Comparison of ENCODE assay signal across 19 mouse cellular contexts in genomic region chr10:60240416-60240815, GRCm38 (mm10). TPM values are rescaled to one million over a fixed set of nuclear protein-coding genes. Genes with fewer than 3 reads are reported as not detected.
"Had no signal": no experiment of that assay in that cellular context is flagged by ENCODE, and none has a peak within 500 bp of the region (broad histone marks: within the 10 kb centered on the region; RNA-seq: fewer than 3 reads in every experiment).

No protein-coding gene starts in this region.

- H3K4me1 ChIP-seq: limb, embryonic 12.5 days had no signal

- H3K36me3 ChIP-seq: limb, embryonic 12.5 days; limb, embryonic 15.5 days had no signal

- H3K9me3 ChIP-seq: limb, embryonic 12.5 days; limb, embryonic 15.5 days had no signal

- ATAC-seq: liver, postnatal 0 days had no signal

- H3K4me3 ChIP-seq: layer of hippocampus, adult 2 months; limb, embryonic 12.5 days; limb, embryonic 15.5 days had no signal

- H3K4me2 ChIP-seq: limb, embryonic 12.5 days; limb, embryonic 15.5 days; liver, embryonic 11.5 days; lung, embryonic 14.5 days; midbrain, embryonic 11.5 days had no signal

- H3K27ac ChIP-seq: layer of hippocampus, adult 2 months; limb, embryonic 12.5 days; limb, embryonic 15.5 days; liver, embryonic 14.5 days had no signal

- DNase-seq: kidney, adult 8-10 months; kidney, postnatal 25 days; layer of hippocampus, adult 9-11 months; left cerebral cortex, postnatal 4 days; liver, postnatal 0 days; lung, embryonic 14.5 days; lung, postnatal 10 days; lung, postnatal 36 days; midbrain, embryonic 14.5 days; thymus, adult 2 months; thymus, postnatal 14 days; thymus, postnatal 4 days had no signal

- H3K27me3 ChIP-seq: limb, embryonic 12.5 days; limb, embryonic 15.5 days had no signal

- H3K9ac ChIP-seq: limb, embryonic 12.5 days; limb, embryonic 15.5 days; liver, embryonic 14.5 days; liver, postnatal 0 days; lung, embryonic 14.5 days had no signal

RNA-seq across cellular contexts. Expression of gene Chst3, which starts 21.4 kb away (rescaled TPM):
- total RNA-seq: megakaryocyte progenitor cell, adult 5-6 weeks had no signal
